Mouse (Mus musculus) G1E (cell line): Measurements from ENCODE around the gene Oaf.

Experiments
- CTCF ChIP-seq: IDR thresholded peaks from 2 replicates; pipeline ENCODE4 v1.5.1; 2012; ENCODE audit warnings: low read depth, low read length, inconsistent platforms, mixed read lengths
- POLR2AphosphoS5 ChIP-seq: IDR thresholded peaks from 2 replicates; pipeline ENCODE4 v1.6.1; 2012; ENCODE audit warnings: low read depth, low read length, inconsistent platforms; ENCODE audit not compliant: insufficient replicate concordance

GRCm38 (mm10) chr9:43200212-43200611 is 39.5 kb downstream of the Oaf start:
- TF ChIP-seq POLR2AphosphoS5 (no peak), CTCF (no peak)
